Mouse (Mus musculus) testis, adult 2 months (tissue): ENCODE data around the gene Cd300ld2.

Experiments used
- CTCF ChIP-seq: fragments of 200-500 bp; IDR thresholded peaks from 2 replicates; pipeline ENCODE4 v1.5.1; 2012; ENCODE audit warnings: low read depth, mild to moderate bottlenecking, inconsistent platforms, low read length, moderate library complexity; ENCODE audit not compliant: control insufficient read depth, insufficient read depth, insufficient replicate concordance
- POLR2A ChIP-seq: fragments of 200-500 bp; IDR thresholded peaks from 2 replicates; pipeline ENCODE4 v1.6.1; 2012; ENCODE audit warnings: low read depth, mild to moderate bottlenecking, inconsistent platforms, low read length, moderate library complexity; ENCODE audit not compliant: control insufficient read depth

DNA sequence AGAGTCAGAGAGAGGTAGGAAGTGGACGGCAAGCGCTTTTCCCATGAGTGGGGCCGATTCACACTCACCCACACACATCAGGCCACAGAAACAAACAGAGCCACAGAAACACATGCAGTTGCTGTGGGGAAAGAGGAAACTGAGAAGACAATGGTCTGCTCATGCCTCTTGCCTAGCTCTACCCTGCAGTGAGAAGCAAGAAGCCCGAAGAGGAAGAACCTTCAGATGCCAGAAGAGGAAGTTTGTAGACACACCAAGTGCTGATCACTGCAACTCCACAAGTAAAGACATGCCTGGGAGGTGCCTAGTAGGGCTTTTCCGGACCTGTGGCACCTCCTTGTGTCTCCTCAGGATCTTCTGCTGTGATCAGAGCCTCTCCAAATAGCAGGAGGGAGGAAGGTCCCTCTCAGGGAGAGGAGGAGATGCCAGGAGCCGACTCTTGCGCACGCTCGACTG is 47.2 kb downstream of the Cd300ld2 start, which contains the start of gene Cd300c:
- no peak for TF ChIP-seq CTCF
- TF ChIP-seq POLR2A: no peak
